Mouse (Mus musculus): ENCODE results near the gene Cpm.
"Not testable (repeated sequence)": the region's sequence is repeated elsewhere in the genome, so short reads cannot be mapped to it uniquely, and the experiment has no call there.

Cpm gene

GRCm38 (mm10) chr10:117592306-117593040 is 36.8 kb upstream of the Cpm start:
- in situ Hi-C loops (cut with MboI, MseI), result no loop called here

- in situ Hi-C loops (cut with MboI, MseI), result no loop called here
Observed at GRCm38 (mm10) chr10:117593041-117593570, 36.2 kb upstream of the Cpm start.

- in situ Hi-C loops (cut with MboI, MseI), result no loop called here
Observed at GRCm38 (mm10) chr10:117593857-117594256, 35.4 kb upstream of the Cpm start.

- in situ Hi-C loops (cut with MboI, MseI), result no loop called here
Observed at GRCm38 (mm10) chr10:117594291-117594850, 34.9 kb upstream of the Cpm start.

- in situ Hi-C loops (cut with MboI, MseI), result no loop called here
Observed at GRCm38 (mm10) chr10:117594913-117595312, 34.4 kb upstream of the Cpm start.

GRCm38 (mm10) chr10:117595442-117596164 is 33.7 kb upstream of the Cpm start:
- in situ Hi-C loops (cut with MboI, MseI), result no loop called here

GRCm38 (mm10) chr10:117596165-117596735 is 33.0 kb upstream of the Cpm start:
- in situ Hi-C loops (cut with MboI, MseI), result no loop called here

- in situ Hi-C loops (cut with MboI, MseI), result no loop called here
Observed at GRCm38 (mm10) chr10:117596771-117597324, 32.5 kb upstream of the Cpm start.

- in situ Hi-C loops (cut with MboI, MseI), result not testable (repeated sequence)
Observed at GRCm38 (mm10) chr10:117597371-117598265, 31.7 kb upstream of the Cpm start.

- in situ Hi-C loops (cut with MboI, MseI), result no loop called here
Observed at GRCm38 (mm10) chr10:117598266-117598950, 30.9 kb upstream of the Cpm start.

- in situ Hi-C loops (cut with MboI, MseI), result not testable (repeated sequence)
Observed at GRCm38 (mm10) chr10:117598951-117599572, 30.2 kb upstream of the Cpm start.

- in situ Hi-C loops (cut with MboI, MseI), result no loop called here
Observed at GRCm38 (mm10) chr10:117601146-117602035, 27.9 kb upstream of the Cpm start.

- in situ Hi-C loops (cut with MboI, MseI), result no loop called here
Observed at GRCm38 (mm10) chr10:117602325-117603129, 26.8 kb upstream of the Cpm start.

GRCm38 (mm10) chr10:117603130-117603833 is 26.0 kb upstream of the Cpm start:
- in situ Hi-C loops (cut with MboI, MseI), result no loop called here

GRCm38 (mm10) chr10:117603834-117604623 is 25.3 kb upstream of the Cpm start:
- in situ Hi-C loops (cut with MboI, MseI), result no loop called here

- in situ Hi-C loops (cut with MboI, MseI), result no loop called here
Observed at GRCm38 (mm10) chr10:117604624-117605282, 24.5 kb upstream of the Cpm start.
